Mouse (Mus musculus): ENCODE results near the gene Rps29.

DNA sequence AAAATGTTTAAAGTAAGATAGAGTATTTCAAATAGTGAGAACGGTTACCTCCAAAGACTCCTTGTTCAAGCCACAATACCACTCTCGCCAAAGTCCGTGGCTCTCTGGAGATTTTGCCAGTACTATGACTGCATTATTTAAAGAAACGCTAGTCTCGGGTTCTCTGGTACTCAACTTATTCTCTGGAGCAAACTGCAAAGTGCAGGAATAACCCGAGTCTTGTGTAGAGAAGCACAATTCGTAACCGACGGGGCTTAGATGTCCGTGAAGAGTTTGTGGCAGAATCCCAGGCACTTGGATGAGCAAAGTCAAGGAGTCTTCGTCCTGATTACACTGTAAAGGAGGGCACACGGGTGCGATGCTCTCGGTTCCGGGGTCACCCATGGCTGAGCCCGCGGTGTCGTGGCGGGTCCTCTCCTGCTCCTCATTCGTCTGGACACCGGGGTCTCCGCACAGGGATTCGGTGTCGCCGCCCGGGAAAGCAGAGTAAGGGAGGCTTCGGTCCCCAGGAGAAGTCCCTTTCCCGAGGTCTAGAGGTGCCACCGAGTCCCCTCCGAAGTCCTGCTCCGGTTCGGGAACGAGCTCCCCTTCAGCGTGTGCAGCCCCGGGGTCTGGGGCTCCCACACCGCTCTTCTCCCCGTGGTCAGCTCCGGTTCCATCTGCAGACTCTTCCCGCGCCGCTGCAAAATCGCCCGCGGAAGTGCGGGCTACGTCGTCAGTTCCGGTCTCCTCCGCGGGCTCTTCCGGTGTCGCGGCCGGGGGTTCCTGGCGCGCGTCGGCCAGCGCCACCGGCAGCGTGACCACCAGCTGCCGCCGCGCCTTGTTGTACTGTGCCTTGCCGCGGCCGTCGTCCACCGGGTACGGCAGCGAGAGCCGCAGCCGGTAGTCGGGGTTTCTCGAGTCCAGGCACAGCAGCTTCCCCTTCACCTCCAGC is 37.7 kb upstream of the Rps29 start, which contains the start of gene Gm49383:
- TF ChIP-seq CTCF (IDR thresholded peaks at IDR 0.05; ENCODE audit: low read depth) (no peak), EP300 (IDR thresholded peaks at IDR 0.05; ENCODE audit: low read depth) (no peak)
